Mouse (Mus musculus): ENCODE data around the gene Olfr1361. TPM values are rescaled to one million over a fixed set of nuclear protein-coding genes. Genes with fewer than 3 reads are reported as not detected.

Olfr1361 gene
- total and polyA plus RNA-seq, 2 experiments from 2014 or later: not detected

DNA sequence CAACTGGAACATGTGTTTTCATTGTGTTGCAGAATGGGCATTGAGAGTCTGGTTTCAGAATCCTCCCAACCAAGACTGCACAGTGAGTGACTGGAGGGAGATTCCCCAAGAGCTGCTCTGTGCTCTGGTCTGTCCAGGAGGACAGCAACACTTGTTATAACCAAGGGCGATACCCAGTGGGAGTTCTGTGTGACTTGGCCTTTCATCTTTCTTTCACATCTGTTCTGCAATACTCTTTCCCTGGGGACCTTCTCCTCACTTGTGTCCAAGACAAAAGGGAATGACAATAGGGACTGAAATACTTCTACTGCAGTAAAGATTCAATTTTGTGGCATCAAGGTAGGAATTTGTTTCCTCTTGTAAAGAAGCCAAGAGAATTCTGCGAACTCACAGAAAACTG lies 20.8 kb downstream of the Olfr1361 start, which contains the start of gene Olfr11:
Gene Olfr11, minus strand, starts transcription at position 101 of the 400 bp plus-strand sequence.
- H3K9me3 ChIP-seq (ENCODE audit: low read length): no peaks in the 10 kb centered on the region
- no peak within 1 kb of the TSS for H3K27ac ChIP-seq (ENCODE audit: low read depth, low read length)
- DNase-seq (no peak), ATAC-seq (no peak)
- WGBS: 82% methylated on average over 2 of the region's 2 CpGs
- no peaks in the 10 kb centered on the region for H3K4me1 ChIP-seq (ENCODE audit: insufficient read depth)
- H3K36me3 ChIP-seq (ENCODE audit: insufficient read depth): no peaks in the 10 kb centered on the region
- H3K4me3 ChIP-seq (ENCODE audit: low read depth, low read length): no peak within 1 kb of the TSS
- H3K27me3 ChIP-seq (ENCODE audit: insufficient read depth, low read length): no peaks in the 10 kb centered on the region
- no peak for TF ChIP-seq CTCF (IDR thresholded peaks at IDR 0.05; ENCODE audit: low read depth)
- no peak within 1 kb of the TSS for H3K4me2 ChIP-seq (ENCODE audit: low read depth)
- no peak within 1 kb of the TSS for H3K9ac ChIP-seq

DNA sequence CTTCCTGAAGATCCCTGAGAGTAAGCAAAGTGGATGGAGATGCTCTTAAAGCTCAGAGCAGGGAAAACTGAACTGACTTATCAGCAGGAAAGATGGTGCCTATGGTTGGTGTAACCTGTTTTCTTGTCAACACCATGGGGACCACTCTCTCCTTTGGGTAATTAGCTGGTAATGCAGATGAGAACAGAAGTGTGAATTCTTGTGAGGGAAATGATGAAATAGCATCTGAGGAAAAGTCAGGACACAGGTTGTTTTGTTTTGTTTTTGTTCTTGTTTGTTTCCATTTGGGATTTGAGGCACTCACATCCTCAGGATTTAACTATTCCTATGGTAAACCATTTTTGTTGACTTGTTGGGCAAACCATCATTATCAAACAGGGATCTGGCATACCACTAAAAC lies 49.3 kb downstream of the Olfr1361 start, which contains the start of gene Olfr1362:
Gene Olfr1362, minus strand, starts transcription at position 101 of the 400 bp plus-strand sequence.
- ATAC-seq: no peak
- no peak within 1 kb of the TSS for H3K4me2 ChIP-seq (ENCODE audit: low read depth)
- DNase-seq: no peak
- no peak within 1 kb of the TSS for H3K4me3 ChIP-seq (ENCODE audit: low read depth, low read length)
- H3K27ac ChIP-seq (ENCODE audit: low read depth, low read length): no peak within 1 kb of the TSS
- H3K36me3 ChIP-seq (ENCODE audit: insufficient read depth): no peaks in the 10 kb centered on the region
- H3K9ac ChIP-seq: no peak within 1 kb of the TSS
- no peaks in the 10 kb centered on the region for H3K9me3 ChIP-seq (ENCODE audit: low read length)
- no peaks in the 10 kb centered on the region for H3K4me1 ChIP-seq (ENCODE audit: insufficient read depth)
- TF ChIP-seq CTCF (IDR thresholded peaks at IDR 0.05; ENCODE audit: low read depth): no peak
- no peaks in the 10 kb centered on the region for H3K27me3 ChIP-seq (ENCODE audit: insufficient read depth, low read length)

Other genes with a start within 250 kb of the Olfr1361 start
Only the 30 nearest of the 33 such genes appear.
- gene Zkscan4, start 184.5 kb downstream of the Olfr1361 start, total RNA-seq (2014; rRNA removed): 8.9 and 9.3 TPM in 2 replicates
- gene Zkscan4, start 184.5 kb downstream of the Olfr1361 start, polyA plus RNA-seq (2015; fragmentation: Nextera tagmentation; extraction: Ambion mirVana): 4.2 and 6.1 TPM in 2 replicates
- 1.5 TPM in 1 of 2 replicates, not detected in the other for gene Gm10065, start 183.9 kb downstream of the Olfr1361 start, total RNA-seq (2014; rRNA removed)
- not detected in 2 replicates for gene Gm10065, start 183.9 kb downstream of the Olfr1361 start, polyA plus RNA-seq (2015; fragmentation: Nextera tagmentation; extraction: Ambion mirVana)
- gene AK157302, start 168.2 kb downstream of the Olfr1361 start, total RNA-seq (2014; rRNA removed): 0.14 and 0.31 TPM in 2 replicates
- gene AK157302, start 168.2 kb downstream of the Olfr1361 start, polyA plus RNA-seq (2015; fragmentation: Nextera tagmentation; extraction: Ambion mirVana): 0.42 and 0.54 TPM in 2 replicates
- gene Gm11273, start 162.0 kb downstream of the Olfr1361 start, total RNA-seq (2014; rRNA removed): 5.9 and 7.1 TPM in 2 replicates
- gene Gm11273, start 162.0 kb downstream of the Olfr1361 start, polyA plus RNA-seq (2015; fragmentation: Nextera tagmentation; extraction: Ambion mirVana): 5.8 and 11.0 TPM in 2 replicates
- gene Zkscan8, start 132.3 kb downstream of the Olfr1361 start, total RNA-seq (2014; rRNA removed): 7.8 and 9.5 TPM in 2 replicates
- gene Zkscan8, start 132.3 kb downstream of the Olfr1361 start, polyA plus RNA-seq (2015; fragmentation: Nextera tagmentation; extraction: Ambion mirVana): 1.3 and 2.2 TPM in 2 replicates
- not detected in 2 replicates for gene Olfr1366, start 120.6 kb downstream of the Olfr1361 start, total RNA-seq (2014; rRNA removed)
- 0.15 TPM in 2 replicates for gene Olfr1366, start 120.6 kb downstream of the Olfr1361 start, polyA plus RNA-seq (2015; fragmentation: Nextera tagmentation; extraction: Ambion mirVana)
- gene Olfr1535, start 103.5 kb downstream of the Olfr1361 start, total RNA-seq (2014; rRNA removed): not detected in 2 replicates
- 0.06 and 0.07 TPM in 2 replicates for gene Olfr1535, start 103.5 kb downstream of the Olfr1361 start, polyA plus RNA-seq (2015; fragmentation: Nextera tagmentation; extraction: Ambion mirVana)
- not detected in 2 replicates for gene Olfr1364, start 81.6 kb downstream of the Olfr1361 start, total RNA-seq (2014; rRNA removed)
- gene Olfr1364, start 81.6 kb downstream of the Olfr1361 start, polyA plus RNA-seq (2015; fragmentation: Nextera tagmentation; extraction: Ambion mirVana): not detected in 2 replicates
- not detected in 2 replicates for gene Olfr1362, start 49.4 kb downstream of the Olfr1361 start, total RNA-seq (2014; rRNA removed)
- not detected in 2 replicates for gene Olfr1362, start 49.4 kb downstream of the Olfr1361 start, polyA plus RNA-seq (2015; fragmentation: Nextera tagmentation; extraction: Ambion mirVana)
- not detected in 2 replicates for gene Olfr11, start 20.9 kb downstream of the Olfr1361 start, total RNA-seq (2014; rRNA removed)
- gene Olfr11, start 20.9 kb downstream of the Olfr1361 start, polyA plus RNA-seq (2015; fragmentation: Nextera tagmentation; extraction: Ambion mirVana): not detected in 2 replicates
- gene Olfr1360, start 14.0 kb upstream of the Olfr1361 start, total RNA-seq (2014; rRNA removed): not detected in 2 replicates
- not detected in 2 replicates for gene Olfr1360, start 14.0 kb upstream of the Olfr1361 start, polyA plus RNA-seq (2015; fragmentation: Nextera tagmentation; extraction: Ambion mirVana)
- gene Olfr1359, start 34.7 kb upstream of the Olfr1361 start, total RNA-seq (2014; rRNA removed): not detected in 2 replicates
- not detected in 2 replicates for gene Olfr1359, start 34.7 kb upstream of the Olfr1361 start, polyA plus RNA-seq (2015; fragmentation: Nextera tagmentation; extraction: Ambion mirVana)
- gene Hist1h2bl, start 52.8 kb upstream of the Olfr1361 start, total RNA-seq (2014; rRNA removed): 131 and 141 TPM in 2 replicates
- gene Hist1h2bl, start 52.8 kb upstream of the Olfr1361 start, polyA plus RNA-seq (2015; fragmentation: Nextera tagmentation; extraction: Ambion mirVana): 0.65 and 0.73 TPM in 2 replicates
- gene Hist1h2ai, start 53.0 kb upstream of the Olfr1361 start, total RNA-seq (2014; rRNA removed): 342 and 560 TPM in 2 replicates
- gene Hist1h2ai, start 53.0 kb upstream of the Olfr1361 start, polyA plus RNA-seq (2015; fragmentation: Nextera tagmentation; extraction: Ambion mirVana): 12.1 and 14.6 TPM in 2 replicates
- gene Hist1h3h, start 54.3 kb upstream of the Olfr1361 start, total RNA-seq (2014; rRNA removed): 277 and 308 TPM in 2 replicates
- gene Hist1h3h, start 54.3 kb upstream of the Olfr1361 start, polyA plus RNA-seq (2015; fragmentation: Nextera tagmentation; extraction: Ambion mirVana): 0.75 and 1.3 TPM in 2 replicates
- 308 and 356 TPM in 2 replicates for gene Hist1h2bm, start 58.7 kb upstream of the Olfr1361 start, total RNA-seq (2014; rRNA removed)
- 0.34 TPM in 1 of 2 replicates, not detected in the other for gene Hist1h2bm, start 58.7 kb upstream of the Olfr1361 start, polyA plus RNA-seq (2015; fragmentation: Nextera tagmentation; extraction: Ambion mirVana)
- 282 and 307 TPM in 2 replicates for gene Hist1h4j, start 71.7 kb upstream of the Olfr1361 start, total RNA-seq (2014; rRNA removed)
- gene Hist1h4j, start 71.7 kb upstream of the Olfr1361 start, polyA plus RNA-seq (2015; fragmentation: Nextera tagmentation; extraction: Ambion mirVana): not detected in 2 replicates
- gene Hist1h4k, start 87.1 kb upstream of the Olfr1361 start, total RNA-seq (2014; rRNA removed): 635 and 850 TPM in 2 replicates
- gene Hist1h4k, start 87.1 kb upstream of the Olfr1361 start, polyA plus RNA-seq (2015; fragmentation: Nextera tagmentation; extraction: Ambion mirVana): not detected in 2 replicates
- 242 and 258 TPM in 2 replicates for gene Hist1h2ak, start 90.4 kb upstream of the Olfr1361 start, total RNA-seq (2014; rRNA removed)
- gene Hist1h2ak, start 90.4 kb upstream of the Olfr1361 start, polyA plus RNA-seq (2015; fragmentation: Nextera tagmentation; extraction: Ambion mirVana): 4.4 and 5.2 TPM in 2 replicates
- 157 and 249 TPM in 2 replicates for gene Hist1h2bn, start 90.7 kb upstream of the Olfr1361 start, total RNA-seq (2014; rRNA removed)
- not detected in 2 replicates for gene Hist1h2bn, start 90.7 kb upstream of the Olfr1361 start, polyA plus RNA-seq (2015; fragmentation: Nextera tagmentation; extraction: Ambion mirVana)
- 140 and 182 TPM in 2 replicates for gene Hist1h1b, start 117.2 kb upstream of the Olfr1361 start, total RNA-seq (2014; rRNA removed)
- gene Hist1h1b, start 117.2 kb upstream of the Olfr1361 start, polyA plus RNA-seq (2015; fragmentation: Nextera tagmentation; extraction: Ambion mirVana): 4.0 and 4.7 TPM in 2 replicates
- 282 and 291 TPM in 2 replicates for gene Hist1h3i, start 120.0 kb upstream of the Olfr1361 start, total RNA-seq (2014; rRNA removed)
- 20.0 and 34.1 TPM in 2 replicates for gene Hist1h3i, start 120.0 kb upstream of the Olfr1361 start, polyA plus RNA-seq (2015; fragmentation: Nextera tagmentation; extraction: Ambion mirVana)
- gene Hist1h2an, start 123.8 kb upstream of the Olfr1361 start, total RNA-seq (2014; rRNA removed): 143 and 154 TPM in 2 replicates
- gene Hist1h2an, start 123.8 kb upstream of the Olfr1361 start, polyA plus RNA-seq (2015; fragmentation: Nextera tagmentation; extraction: Ambion mirVana): 1.1 and 1.6 TPM in 2 replicates
- 46.4 and 70.5 TPM in 2 replicates for gene Hist1h2bp, start 124.1 kb upstream of the Olfr1361 start, total RNA-seq (2014; rRNA removed)
- 0.28 TPM in 1 of 2 replicates, not detected in the other for gene Hist1h2bp, start 124.1 kb upstream of the Olfr1361 start, polyA plus RNA-seq (2015; fragmentation: Nextera tagmentation; extraction: Ambion mirVana)
- gene Hist1h2bq, start 146.8 kb upstream of the Olfr1361 start, total RNA-seq (2014; rRNA removed): 214 and 268 TPM in 2 replicates
- 4.6 and 5.2 TPM in 2 replicates for gene Hist1h2bq, start 146.8 kb upstream of the Olfr1361 start, polyA plus RNA-seq (2015; fragmentation: Nextera tagmentation; extraction: Ambion mirVana)
- 1.0 TPM in 1 of 2 replicates, not detected in the other for gene Hist1h2ao, start 147.1 kb upstream of the Olfr1361 start, total RNA-seq (2014; rRNA removed)
- gene Hist1h2ao, start 147.1 kb upstream of the Olfr1361 start, polyA plus RNA-seq (2015; fragmentation: Nextera tagmentation; extraction: Ambion mirVana): 1.6 TPM in 1 of 2 replicates, not detected in the other
- gene Hist1h4m, start 148.4 kb upstream of the Olfr1361 start, total RNA-seq (2014; rRNA removed): 1.3 and 1.7 TPM in 2 replicates
- not detected in 2 replicates for gene Hist1h4m, start 148.4 kb upstream of the Olfr1361 start, polyA plus RNA-seq (2015; fragmentation: Nextera tagmentation; extraction: Ambion mirVana)
- 2,245 and 2,544 TPM in 2 replicates for gene Hist1h4n, start 168.8 kb upstream of the Olfr1361 start, total RNA-seq (2014; rRNA removed)
- gene Hist1h4n, start 168.8 kb upstream of the Olfr1361 start, polyA plus RNA-seq (2015; fragmentation: Nextera tagmentation; extraction: Ambion mirVana): 2.4 and 5.0 TPM in 2 replicates
- 584 and 748 TPM in 2 replicates for gene Hist1h2ap, start 170.1 kb upstream of the Olfr1361 start, total RNA-seq (2014; rRNA removed)
- 655 and 1,288 TPM in 2 replicates for gene Hist1h2ap, start 170.1 kb upstream of the Olfr1361 start, polyA plus RNA-seq (2015; fragmentation: Nextera tagmentation; extraction: Ambion mirVana)
- gene Hist1h2br, start 170.4 kb upstream of the Olfr1361 start, total RNA-seq (2014; rRNA removed): 158 and 260 TPM in 2 replicates
- 4.6 and 4.9 TPM in 2 replicates for gene Hist1h2br, start 170.4 kb upstream of the Olfr1361 start, polyA plus RNA-seq (2015; fragmentation: Nextera tagmentation; extraction: Ambion mirVana)